ENCODE assay signal across 22 mouse cellular contexts in genomic region chr4:18410338-18410737, GRCm38 (mm10).
DNase-seq lines count a peak whose midpoint lies in the region; ATAC-seq and TF ChIP-seq lines count a peak whose summit lies in the region.
"Had no signal": no experiment of that assay in that cellular context is flagged by ENCODE, and none has a peak within 500 bp of the region (broad histone marks: within the 10 kb centered on the region; RNA-seq: fewer than 3 reads in every experiment).

No protein-coding gene starts in this region.

- TF ChIP-seq POLR2A in brain, embryonic 14.5 days (IDR thresholded peaks at IDR 0.05; ENCODE audit: borderline replicate concordance, extremely low read depth, insufficient read depth, insufficient read length, poor library complexity, severe bottlenecking): no peak

- H3K4me3 ChIP-seq in left cerebral cortex, adult 2 months: no peak overlapping the region
- H3K4me3 ChIP-seq: embryonic facial prominence, embryonic 13.5 days; embryonic facial prominence, embryonic 15.5 days; erythroblast, embryonic 14.5 days; forebrain, embryonic 10.5 days; forebrain, embryonic 12.5 days had no signal

- H3K27ac ChIP-seq in left cerebral cortex, adult 2 months: peak overlapping the region; percentile 21; the same call in 1 of the 2 replicates
- H3K27ac ChIP-seq: embryonic facial prominence, embryonic 13.5 days; embryonic facial prominence, embryonic 15.5 days; forebrain, embryonic 10.5 days; forebrain, embryonic 12.5 days had no signal

- DNase-seq in frontal cortex, postnatal 25 days (ENCODE audit: low spot score in 2 of 2): no peak
- DNase-seq in left cerebral cortex, adult 2 months (ENCODE audit: extremely low spot score in 1 of 2, low spot score in 2 of 2): no peak
- DNase-seq in left cerebral cortex, postnatal 4 days: no peak
- DNase-seq in brain, embryonic 14.5 days (ENCODE audit: low read depth): peak; percentile 1
- DNase-seq in cerebellum, postnatal 14 days: no peak
- DNase-seq: adrenal gland, adult 2 months; adrenal gland, postnatal 10 days; adrenal gland, postnatal 25 days; cerebellum, adult 11-12 months; cerebellum, adult 2 months; cerebellum, adult 9-10 months; cerebellum, postnatal 10 days; cerebellum, postnatal 36 days; embryo, embryonic 11 days had no signal

- intact Hi-C loops in left cerebral cortex, adult 2 months (cut with DNase I): loop anchor here (1.0 kb wide), 1 partner anchor 45 kb away; no protein-coding TSS in a partner anchor
- intact Hi-C loops in left cerebral cortex, postnatal 4 days (cut with DNase I): no loop called here

- TF ChIP-seq CTCF in left cerebral cortex, adult 2 months (IDR thresholded peaks at IDR 0.05): no peak
- no peak for TF ChIP-seq CTCF in brain, embryonic 14.5 days (IDR thresholded peaks at IDR 0.05; ENCODE audit: borderline replicate concordance, extremely low read depth, insufficient read depth, insufficient read length)

- ATAC-seq in frontal cortex, adult (ENCODE audit: low TSS enrichment): peak; percentile 96
- no peak for ATAC-seq in cerebellum, adult (ENCODE audit: insufficient number of reproducible peaks, low FRiP score, low TSS enrichment)
- ATAC-seq: forebrain, embryonic 14.5 days had no signal
